Mouse (Mus musculus) retina, embryonic 14.5 days (tissue): ENCODE results near the gene Xpc.

Source experiments
- DNase-seq: peaks from one replicate; pipeline ENCODE4 v3.0.0-alpha.2; 2015; ENCODE audit warnings: low spot score

The Xpc gene

DNA sequence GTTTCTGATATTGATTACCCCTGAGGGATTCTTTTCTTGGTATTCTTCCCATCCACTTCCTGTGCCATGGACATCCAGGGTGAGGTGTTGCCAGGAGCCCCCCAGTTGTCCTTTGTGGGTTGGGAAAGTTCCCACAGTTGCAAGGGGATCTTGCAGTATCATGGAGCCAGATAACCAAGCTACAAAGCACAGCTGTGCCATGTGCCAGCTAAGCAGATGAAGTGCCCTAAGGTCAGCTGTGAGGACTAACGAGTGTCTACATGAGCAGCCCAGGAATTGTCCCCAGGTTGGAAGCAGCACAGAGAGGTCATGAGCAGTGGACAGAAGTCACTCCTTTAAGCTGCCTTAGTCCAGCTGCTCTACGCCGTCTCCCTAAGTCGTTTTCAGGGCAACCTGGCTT is 9.9 kb upstream of the Xpc start:
- DNase-seq = no peak

DNA sequence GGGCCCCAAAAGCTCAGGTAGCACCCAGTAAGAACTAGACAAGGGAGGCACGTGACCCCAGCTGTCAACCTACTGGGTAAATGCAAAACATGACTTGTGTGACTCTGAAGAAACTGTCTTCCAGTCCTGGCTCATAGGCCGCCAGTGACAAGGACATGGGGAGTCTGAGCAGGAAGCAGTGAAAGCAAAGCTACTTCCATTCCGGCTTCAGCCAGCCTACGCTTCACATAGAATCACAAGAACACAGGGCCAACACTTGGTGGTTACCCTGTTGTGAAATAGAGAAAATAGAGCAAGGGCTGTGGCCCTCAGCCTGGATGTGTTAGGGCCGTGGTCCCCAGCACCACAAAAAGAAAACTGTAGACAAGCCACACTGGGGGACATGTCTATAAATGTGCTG is 7.1 kb upstream of the Xpc start:
- no peak for DNase-seq

DNA sequence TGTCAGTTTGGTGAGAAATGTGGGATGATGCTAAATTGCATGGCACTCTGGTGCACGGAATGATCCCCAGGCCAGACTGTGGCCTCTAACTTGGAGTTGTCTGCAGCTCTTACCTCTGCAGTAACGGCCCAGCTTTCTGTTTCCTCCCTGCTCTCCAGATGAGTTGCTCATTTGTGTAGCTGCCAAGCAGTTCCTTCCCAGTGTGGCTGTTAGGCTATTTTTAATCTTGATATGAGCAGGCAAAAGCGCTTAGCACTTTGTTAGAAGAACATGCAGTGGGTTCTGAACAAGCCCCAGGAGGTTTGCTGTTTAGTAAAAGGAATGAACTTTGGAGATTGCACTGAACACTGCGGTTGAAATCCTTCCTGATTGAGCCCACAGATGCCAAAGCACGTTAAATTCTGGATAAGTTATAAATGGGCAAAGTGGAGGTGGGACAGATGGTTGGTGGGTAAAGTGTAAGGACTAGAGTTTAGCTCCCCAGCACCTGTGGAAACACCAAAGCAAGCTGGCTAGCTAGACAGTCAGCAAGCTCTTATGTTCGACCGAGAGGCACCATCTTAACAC is 2.8 kb upstream of the Xpc start:
- DNase-seq = no peak

DNA sequence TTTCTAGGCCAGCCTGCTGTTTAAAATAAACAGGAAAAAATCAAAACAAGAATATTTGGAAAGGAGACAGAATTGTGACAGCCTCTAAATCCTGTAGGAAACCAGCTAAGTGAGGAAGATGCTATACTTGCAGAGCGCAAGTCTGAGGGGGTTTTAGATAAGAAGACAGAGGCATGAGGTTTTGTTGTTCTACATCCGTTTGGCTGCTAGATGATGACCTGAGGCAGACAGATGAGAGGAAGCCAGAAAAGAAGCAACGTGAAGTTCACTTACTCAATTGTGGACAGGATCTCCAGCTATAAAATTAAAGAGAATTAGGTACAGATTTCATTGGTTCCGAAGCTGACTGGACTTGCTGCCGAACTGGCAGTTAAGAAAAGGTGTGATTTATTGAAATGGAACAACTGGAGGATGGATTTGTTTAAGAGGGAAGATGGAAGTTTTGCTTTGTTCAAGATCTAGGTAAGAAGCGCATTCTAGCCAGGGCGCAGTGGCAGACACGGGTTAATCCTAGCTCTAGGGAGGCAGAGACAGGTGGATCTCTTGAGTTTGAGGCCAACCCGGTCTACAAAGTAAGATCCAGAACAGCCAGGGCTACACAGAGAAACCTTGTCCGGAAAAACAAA is 838 bp downstream of the Xpc start:
- DNase-seq = no peak

DNA sequence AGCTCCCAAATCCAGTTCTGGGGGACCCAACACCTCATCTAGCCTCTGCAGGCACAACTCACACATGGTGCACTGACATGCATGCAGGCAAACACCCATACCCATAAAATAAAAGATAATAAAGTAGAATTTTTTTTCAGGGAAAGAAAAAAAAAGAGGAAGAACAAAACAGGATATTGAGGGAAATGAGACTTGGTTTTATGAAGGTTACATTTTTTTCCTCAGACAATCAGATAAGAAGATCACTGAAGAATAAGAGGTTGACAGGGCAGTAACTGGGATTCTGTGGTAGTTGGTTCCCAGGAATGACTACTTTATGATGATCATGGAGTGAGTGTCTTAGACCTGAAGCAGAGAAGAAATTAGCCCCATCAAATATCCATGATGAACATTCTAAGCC is 1.6 kb downstream of the Xpc start:
- DNase-seq = no peak

DNA sequence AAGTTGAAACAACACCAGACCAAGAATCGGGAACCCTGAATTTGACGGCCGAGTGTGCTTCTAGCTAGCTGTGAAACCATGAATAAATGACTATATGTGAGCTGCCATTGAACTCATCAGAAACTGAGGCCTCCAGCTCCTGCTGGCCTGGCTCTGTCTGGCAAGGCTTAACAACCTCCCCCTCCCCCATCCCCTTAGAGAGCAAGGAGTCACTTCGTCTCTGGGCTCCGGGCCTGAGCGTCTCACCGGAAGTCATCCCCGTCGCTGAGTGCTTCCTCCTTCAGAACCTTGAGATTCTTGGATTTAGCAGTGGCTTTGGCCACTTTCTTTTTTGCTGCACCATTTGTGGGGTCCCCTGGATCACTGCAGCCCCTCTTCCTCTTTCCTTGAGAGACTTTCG is 5.5 kb downstream of the Xpc start:
- no peak for DNase-seq

DNA sequence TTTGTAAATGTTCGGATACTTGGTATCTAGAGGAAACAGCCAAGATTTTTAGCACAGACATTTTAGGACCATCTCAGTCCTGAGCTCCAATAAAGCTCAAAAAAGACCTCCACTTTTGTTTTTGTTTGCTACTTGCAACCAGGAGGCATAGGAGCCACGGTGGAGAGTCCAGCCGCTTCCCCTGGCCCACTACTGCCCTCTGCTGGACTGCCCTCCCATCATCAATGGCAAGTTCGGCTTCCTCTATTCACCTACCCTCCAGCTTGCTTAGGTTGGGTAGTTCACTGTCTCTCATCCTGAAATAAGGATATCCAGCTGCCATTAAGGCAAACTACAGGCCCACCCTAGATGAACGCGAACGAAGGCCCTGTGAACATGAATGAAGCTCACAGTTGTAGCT is 6.4 kb downstream of the Xpc start:
- DNase-seq = peak; percentile 74

DNA sequence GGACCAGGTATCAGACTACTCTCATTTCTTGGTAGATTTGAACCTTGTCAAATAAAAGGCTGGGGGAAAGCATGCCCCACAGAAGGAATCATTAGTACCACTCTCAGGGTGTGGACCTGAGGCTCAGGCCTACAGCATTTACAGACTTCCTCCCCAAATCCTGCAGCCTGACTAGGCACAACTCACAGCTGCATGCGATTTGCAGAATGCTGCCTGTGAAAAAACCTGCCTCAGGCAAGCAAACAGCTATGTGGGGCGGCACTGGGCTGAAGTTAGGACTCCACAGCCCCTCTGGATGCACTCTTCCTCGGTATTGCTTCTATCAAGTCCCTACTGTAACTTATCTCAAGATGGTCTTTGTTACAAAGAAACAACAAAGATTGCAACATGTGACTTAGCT is 7.6 kb downstream of the Xpc start:
- DNase-seq = no peak

DNA sequence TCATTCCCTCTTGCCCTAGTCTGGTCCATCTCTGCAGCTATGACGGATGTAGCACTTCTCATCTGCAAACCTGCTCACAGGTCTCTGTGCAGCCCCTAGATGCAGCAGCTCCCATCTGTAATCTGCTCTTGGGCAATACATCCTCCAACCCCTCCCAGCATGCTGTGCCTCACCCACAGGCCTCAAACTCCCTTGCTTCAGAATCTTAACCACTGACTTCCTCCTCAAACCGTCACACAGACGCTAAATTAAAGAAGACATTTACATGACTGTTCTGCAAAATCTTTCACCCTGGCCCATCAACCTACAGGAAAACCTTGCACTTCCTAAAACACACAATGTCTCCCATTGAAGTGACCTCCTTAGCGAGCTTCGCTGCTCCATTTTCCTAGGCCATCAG is 9.7 kb downstream of the Xpc start:
- DNase-seq = no peak

DNA sequence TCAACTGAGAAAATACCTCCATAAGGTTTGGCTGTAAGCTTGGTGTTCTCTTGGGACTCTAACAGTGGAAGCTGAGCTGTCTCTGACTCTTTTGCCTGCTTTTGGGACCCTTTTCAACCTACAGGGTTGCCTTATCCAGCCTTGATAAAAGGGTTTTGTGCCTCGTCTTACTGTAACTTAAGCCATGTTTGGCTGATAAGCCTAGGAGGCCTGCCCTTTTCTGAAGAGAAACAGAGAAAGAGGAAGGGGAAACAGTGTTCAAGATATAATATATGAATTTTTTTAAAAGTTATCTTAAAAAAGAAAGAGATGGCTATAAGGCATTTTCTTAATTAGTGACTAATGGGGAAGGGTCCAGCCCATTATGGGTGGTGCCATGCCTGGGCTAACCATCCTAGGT is 12.4 kb downstream of the Xpc start:
- DNase-seq = no peak

DNA sequence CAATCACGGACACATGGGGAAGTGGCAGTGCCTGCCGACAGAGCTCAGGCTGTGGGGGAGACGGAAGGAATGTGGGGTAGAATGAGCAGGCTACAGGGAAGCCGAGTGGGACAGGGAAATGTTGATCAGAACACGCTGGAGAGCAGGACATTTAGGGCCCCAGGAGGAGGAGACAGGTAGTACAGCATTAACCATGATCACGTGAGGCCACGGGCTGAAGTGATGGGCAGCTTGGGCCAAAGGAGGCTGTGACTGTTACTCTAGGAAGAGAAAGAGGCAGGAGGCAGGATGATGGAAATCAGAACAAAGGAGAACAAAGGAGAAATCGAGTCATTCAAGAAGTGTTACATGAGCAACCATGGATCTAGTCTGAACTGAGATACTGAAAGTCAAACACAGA is 21.2 kb downstream of the Xpc start:
- DNase-seq = no peak

DNA sequence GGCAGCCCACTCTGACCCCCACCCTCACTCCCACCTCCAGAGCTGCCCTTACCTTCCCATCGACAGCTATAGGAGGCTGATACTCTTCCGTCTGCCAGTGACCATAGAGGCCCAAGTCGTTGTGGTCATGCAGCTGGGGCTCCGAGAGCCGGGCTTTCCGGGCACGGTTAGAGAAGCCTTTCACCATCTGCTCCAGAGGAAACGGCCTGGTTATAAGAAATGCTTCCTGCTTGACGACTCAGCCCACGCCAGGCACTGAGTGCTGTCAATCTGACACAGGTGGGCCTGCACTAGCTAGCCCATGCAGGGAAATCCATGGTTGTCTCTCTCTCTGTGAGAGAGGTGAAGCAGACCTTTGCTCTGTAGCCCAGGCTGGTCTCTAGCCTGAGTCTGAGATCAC is 22.6 kb downstream of the Xpc start:
- no peak for DNase-seq

DNA sequence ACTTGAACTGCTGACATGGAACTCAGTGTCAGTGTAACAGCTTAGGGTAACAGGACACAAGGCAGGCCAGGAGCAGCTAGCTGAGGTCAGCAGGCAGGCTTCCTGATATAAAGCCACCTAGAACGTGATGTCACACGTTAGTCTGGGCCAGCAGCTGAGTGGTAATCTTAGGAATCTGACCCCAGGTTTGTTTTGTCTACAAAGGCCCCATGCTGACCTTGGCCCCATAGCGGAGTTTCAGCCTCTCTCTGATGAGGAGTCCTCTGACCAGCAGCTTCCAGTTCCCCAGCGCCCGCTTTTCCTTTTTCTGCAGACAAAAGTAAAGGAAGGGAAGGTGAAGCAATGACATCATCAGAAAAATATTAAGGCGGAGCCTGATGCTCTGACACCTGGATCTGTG is 24.7 kb downstream of the Xpc start:
- DNase-seq = no peak

DNA sequence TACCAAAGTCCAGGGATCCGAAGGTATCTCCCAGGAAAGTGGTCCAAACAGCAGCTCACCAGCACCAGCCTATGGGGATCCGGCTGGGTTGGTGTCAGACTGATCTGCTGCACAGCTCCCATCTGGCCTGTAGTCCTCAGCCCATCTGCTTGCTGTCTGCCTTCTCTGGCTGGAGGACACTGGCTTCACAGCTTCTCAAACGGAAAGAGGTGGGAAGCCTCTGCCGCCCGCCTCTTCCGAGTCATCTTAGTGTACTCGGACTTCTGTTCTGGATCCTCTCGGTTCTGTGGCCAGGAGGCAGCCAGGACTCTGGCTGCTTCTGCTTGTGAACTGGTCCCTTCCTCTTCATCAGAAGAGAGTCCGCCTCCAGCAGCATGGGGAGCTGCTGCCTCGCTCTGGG is 25.8 kb downstream of the Xpc start:
- DNase-seq = no peak

DNA sequence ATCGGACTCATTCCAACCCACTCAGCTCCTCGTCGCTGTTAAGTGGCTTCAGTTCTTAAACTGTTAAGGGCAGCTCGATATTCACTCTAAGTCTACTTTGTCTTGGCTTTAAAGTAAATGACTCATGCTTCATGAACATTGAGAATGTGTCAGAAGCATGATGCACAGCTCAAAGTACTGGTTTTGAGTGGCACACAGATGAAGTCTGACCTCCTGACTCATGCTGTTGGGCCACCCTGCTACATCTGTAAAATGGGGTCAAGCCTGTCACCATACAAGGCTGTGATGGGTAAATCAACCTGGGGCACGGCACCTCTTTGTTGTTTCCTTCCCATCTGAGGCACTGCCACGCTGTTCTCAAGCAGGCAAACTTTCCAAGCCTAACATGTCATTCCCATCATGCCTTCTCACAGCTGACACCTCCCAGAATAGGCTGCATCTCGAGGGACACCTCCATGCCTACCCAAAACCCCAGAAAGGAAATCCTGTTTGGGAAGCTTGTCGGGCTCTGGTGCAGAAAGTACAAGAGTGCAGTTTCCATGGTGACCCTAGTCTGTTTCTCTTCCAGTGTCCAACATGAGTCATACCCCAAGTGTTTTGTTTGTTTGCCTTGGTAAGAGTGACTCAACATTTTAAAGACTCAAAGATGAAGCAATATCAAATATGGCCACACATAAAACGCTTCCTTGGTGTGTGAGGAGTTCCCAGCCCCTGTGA is 27.0 kb downstream of the Xpc start:
- no peak for DNase-seq

DNA sequence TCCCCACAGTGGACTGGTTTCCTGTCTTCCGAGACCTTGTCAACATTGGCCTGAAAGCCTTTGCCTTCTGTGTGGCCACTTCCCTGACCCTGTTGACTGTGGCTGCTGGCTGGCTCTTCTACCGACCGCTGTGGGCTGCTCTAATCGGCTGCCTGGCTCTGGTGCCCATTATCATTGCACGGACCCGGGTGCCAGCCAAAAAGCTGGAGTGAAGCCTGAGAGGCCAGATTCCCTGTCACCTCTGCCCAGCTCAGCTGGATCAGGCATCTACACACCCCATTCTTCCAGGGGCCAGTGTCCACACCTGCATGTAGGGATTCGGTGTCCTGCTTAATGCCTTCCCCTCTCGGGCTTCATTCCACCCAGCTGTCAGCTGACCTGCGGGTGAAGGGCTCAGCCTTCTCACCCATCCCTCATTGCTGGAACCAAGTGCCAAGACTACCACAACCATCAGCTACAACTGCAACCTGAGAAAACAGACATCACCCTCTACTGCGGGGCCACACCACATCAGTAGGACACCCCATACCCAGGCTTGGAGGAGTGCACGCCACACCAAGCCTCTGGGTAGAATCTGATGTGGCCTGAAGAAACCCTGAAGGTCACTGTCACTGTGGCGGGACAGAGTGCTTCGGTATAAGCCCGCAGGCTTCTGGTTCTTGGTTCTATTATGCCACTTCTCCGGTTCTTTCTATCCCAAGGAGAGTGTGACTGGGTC is 28.8 kb downstream of the Xpc start:
- no peak for DNase-seq

DNA sequence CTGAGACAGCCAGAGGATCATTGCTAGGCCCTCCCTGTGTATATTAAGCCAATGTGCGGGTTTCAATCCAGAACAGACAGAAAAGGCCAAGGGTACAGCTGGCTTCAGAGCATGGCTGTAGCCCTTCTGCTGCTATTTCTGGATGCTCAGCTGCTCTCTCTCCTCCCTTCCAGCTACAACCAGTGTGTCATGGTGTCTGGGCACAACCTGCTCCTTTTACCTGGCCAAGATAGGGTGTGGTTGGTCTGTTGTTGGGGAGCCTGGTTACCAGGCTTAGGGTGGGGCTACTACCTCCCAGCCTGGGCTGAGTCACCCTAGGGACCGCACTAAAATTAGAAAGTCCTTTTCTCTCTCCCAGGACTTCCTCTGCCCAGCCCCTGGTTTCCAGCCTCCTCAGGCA is 32.3 kb downstream of the Xpc start:
- no peak for DNase-seq

DNA sequence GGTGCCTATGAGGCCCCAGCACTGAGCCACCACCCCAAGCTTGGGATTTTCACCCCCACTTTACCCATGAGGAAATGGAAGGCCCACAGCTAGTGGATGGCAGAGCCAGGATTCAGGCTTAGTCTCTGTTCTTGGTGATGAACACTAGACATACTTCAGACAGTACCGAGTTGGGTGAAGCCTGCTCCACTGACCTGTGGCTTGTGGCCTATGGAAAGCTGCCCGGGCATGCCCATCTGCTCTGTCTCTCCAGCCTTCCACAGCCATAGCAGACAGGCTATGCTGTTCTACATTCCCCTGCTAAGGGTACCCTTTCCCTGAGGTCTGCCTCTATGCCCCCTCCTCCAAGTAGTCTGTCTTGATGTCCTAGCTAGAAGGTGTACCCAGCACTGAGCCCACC is 39.1 kb downstream of the Xpc start:
- no peak for DNase-seq

DNA sequence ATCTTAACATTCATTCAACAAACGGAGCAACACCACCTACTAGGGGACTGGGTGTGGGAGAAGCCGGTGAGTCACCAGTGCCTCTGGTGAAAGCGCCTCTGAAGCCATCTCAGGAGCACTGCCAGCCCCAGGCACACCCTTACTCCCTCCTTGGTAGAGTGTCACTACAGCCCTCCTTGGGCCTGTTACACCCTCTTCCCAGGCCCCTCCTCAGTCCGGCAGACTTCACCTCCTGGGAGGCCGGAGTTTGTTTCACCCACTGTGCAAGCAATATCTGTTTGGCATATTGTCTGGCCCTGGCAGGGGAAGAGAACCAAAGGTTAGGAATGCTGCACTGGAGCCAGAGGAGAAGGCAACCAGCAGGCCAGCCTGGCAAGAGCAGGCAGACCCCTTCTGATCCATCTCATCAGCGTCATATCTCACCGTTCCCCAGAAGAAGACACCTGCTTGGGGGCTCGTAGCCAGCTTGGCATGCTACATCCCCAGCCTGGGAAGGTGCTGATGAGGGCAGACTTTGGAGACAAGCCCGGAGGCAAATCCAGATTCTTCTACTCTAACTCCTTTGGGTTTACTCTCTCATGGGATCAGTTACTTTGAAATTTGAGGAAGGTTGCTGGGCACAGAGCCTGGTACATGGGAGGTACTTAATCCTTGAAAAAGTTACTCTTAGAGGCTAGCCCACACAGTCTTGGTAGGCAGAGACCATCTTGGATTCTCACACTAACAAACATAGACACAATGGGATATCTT is 41.1 kb downstream of the Xpc start:
- no peak for DNase-seq

DNA sequence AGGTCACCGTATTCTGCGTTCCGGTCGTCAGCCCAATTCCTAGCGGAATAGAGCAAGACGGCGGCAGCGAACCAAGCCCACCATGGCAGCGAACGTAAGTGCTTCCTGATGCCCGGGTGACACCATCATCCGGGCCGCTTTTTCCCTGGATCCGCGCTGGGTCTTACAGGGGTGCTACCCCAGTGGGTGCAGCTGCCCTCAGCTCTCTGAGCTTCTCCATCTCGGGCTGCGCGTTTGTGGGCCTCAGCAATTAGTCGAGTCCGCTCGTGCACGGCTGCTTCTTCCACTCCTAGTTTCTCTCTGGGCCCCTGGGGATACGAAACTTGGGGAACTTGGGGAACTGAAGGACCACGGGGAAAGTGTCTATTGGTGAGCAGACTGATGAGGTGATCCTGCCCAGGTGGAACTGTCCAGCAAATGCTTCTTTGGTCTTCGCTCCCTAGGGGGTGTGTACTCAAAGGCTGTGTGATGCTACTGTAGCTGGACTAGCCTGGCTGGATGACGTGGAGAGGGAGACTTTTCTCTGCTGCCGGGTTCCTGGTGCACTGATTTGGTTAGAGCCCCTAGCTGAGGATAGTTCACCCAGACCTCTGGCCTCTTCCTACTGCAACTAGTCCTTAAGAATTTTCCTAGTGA is 41.8 kb downstream of the Xpc start:
- no peak for DNase-seq

DNA sequence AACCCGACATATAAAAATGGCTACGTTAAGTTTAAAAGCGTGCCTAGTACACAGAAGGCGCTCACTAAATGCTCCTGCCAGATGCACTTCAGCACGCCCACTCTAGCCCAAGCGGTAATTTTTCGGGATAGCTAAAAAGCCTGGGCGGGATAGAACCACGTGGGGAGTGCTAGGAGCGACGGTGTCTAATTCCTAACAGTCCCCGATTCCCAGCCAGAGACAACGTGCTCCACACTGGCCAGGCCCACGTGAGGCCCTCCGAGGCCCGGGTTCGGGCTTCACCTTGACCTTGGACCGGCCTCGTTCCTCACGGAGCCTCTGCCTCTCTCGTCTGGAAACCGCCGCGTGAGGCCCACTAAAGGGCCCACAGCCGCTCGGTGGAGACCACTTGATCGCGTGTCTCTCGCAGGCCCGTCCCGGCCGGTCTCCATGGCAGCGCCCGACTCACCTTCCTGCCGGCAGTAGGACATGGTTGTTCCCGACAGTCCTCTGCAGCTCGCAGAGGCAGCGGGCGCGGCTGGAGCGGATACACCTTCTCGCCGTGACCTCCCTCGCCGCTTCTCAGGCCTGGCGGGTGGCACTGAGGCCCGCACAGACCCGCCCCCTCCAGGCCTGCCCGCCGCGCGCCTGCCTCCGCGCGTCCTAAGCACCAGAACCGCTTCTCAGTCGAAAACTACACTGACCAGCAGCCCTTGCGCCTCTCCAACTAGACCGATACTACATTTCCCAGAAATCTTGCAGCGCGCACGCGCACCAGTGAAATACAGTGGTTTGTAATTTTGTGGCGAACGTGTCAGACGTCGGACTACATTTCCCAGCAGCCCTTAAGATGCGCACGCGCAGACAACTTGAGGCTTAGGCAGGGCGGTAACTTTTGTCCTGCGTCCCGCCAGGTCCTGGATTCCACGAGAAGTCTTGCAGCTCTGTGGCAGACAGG is 42.6 kb downstream of the Xpc start, which contains the start of the genes Chchd4 and Tmem43:
Chchd4 (minus strand) TSS at position 679 of the 937 bp plus-strand sequence.
Tmem43 (plus strand) TSS at position 836 of the 937 bp plus-strand sequence.
- DNase-seq = peak; percentile 99
